Mouse (Mus musculus): Measurements from ENCODE around the gene Ugt1a9.
"Not testable (repeated sequence)": the region's sequence is repeated elsewhere in the genome, so short reads cannot be mapped to it uniquely, and the experiment has no call there.

DNA sequence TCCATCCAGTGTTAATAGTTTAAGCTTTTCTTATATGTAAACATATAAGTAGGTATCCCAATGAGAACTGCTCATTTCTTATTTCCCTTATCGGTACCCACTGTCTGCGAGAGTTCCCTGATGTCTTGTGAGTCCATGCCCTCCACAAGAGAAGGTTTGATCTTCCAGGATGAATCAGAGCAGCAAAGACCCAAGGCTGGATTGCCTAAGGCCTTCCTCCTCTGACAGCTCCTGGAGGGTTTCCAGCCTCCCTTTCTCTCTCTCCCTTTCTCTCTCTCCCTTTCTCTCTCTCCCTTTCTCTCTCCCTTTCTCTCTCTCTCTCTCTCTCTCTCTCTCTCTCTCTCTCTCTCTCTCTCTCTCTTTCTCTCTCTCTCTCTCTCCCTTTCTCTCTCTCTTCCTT, 58.5 kb downstream of the Ugt1a9 start:
- TF ChIP-seq CTCF, EP300 (IDR thresholded peaks at IDR 0.05; ENCODE audit: low read depth): not testable (repeated sequence)
